22 mouse cellular contexts compared by ENCODE assay signal in genomic region chr9:77383951-77384350, GRCm38 (mm10). TPM values are rescaled to one million over a fixed set of nuclear protein-coding genes. Genes with fewer than 3 reads are reported as not detected.
DNase-seq lines count a peak whose midpoint lies in the region; ATAC-seq lines count a peak whose summit lies in the region.
"Had no signal": no experiment of that assay in that cellular context is flagged by ENCODE, and none has a peak within 500 bp of the region (broad histone marks: within the 10 kb centered on the region; RNA-seq: fewer than 3 reads in every experiment).

No protein-coding gene starts in this region.

- peak; percentile 11 for DNase-seq in adrenal gland, postnatal 10 days
- no peak for DNase-seq in adrenal gland, postnatal 4 days (ENCODE audit: low spot score in 2 of 2)
- peak; percentile 18 to 34 for DNase-seq in adrenal gland, postnatal 36 days
- DNase-seq in adrenal gland, adult 18-20 months (ENCODE audit: low spot score in 2 of 2), result no peak
- DNase-seq in midbrain, embryonic 11.5 days (ENCODE audit: low spot score, missing footprints), result peak; percentile 14
- DNase-seq: cerebellum, adult 11 months; cerebellum, adult 18-20 months; cerebellum, adult 8-10 months; cerebellum, adult 9-11 months; cerebellum, postnatal 14 days; cerebellum, postnatal 36 days; embryo, embryonic 11 days had no signal

- H3K9ac ChIP-seq in midbrain, embryonic 11.5 days (ENCODE audit: low read length), result no peak overlapping the region
- H3K9ac ChIP-seq in midbrain, embryonic 15.5 days, result no peak overlapping the region
- H3K9ac ChIP-seq: embryonic facial prominence, embryonic 13.5 days; embryonic facial prominence, embryonic 15.5 days; forebrain, embryonic 12.5 days had no signal

- H3K9me3 ChIP-seq in midbrain, embryonic 11.5 days (ENCODE audit: control insufficient read depth, low read length), result no peaks in the 10 kb centered on the region
- no peaks in the 10 kb centered on the region for H3K9me3 ChIP-seq in midbrain, embryonic 15.5 days
- H3K9me3 ChIP-seq: embryonic facial prominence, embryonic 13.5 days; embryonic facial prominence, embryonic 15.5 days; forebrain, embryonic 10.5 days; forebrain, embryonic 12.5 days had no signal

- no peak overlapping the region for H3K4me3 ChIP-seq in midbrain, embryonic 11.5 days (ENCODE audit: low read depth, low read length)
- H3K4me3 ChIP-seq in midbrain, embryonic 15.5 days, result no peak overlapping the region
- H3K4me3 ChIP-seq: embryonic facial prominence, embryonic 13.5 days; embryonic facial prominence, embryonic 15.5 days; erythroblast, embryonic 14.5 days; forebrain, embryonic 10.5 days; forebrain, embryonic 12.5 days had no signal

- WGBS in midbrain, embryonic 11.5 days, result 74% methylated on average over 4 of the region's 4 CpGs
- WGBS in midbrain, embryonic 15.5 days, result 80% methylated on average over 4 of the region's 4 CpGs

- H3K4me2 ChIP-seq in midbrain, embryonic 11.5 days, result no peak overlapping the region
- no peak overlapping the region for H3K4me2 ChIP-seq in midbrain, embryonic 15.5 days
- H3K4me2 ChIP-seq: embryonic facial prominence, embryonic 13.5 days; embryonic facial prominence, embryonic 15.5 days; forebrain, embryonic 12.5 days had no signal

- H3K27me3 ChIP-seq in midbrain, embryonic 11.5 days (ENCODE audit: control insufficient read depth, insufficient read depth, low read length), result no peaks in the 10 kb centered on the region
- H3K27me3 ChIP-seq in midbrain, embryonic 15.5 days (replicated peaks), result no peaks in the 10 kb centered on the region
- H3K27me3 ChIP-seq: embryonic facial prominence, embryonic 13.5 days; embryonic facial prominence, embryonic 15.5 days; forebrain, embryonic 12.5 days had no signal

- no peak for ATAC-seq in midbrain, embryonic 11.5 days (ENCODE audit: low FRiP score)
- no peak for ATAC-seq in midbrain, embryonic 15.5 days (replicated peaks)
- ATAC-seq: forebrain, embryonic 14.5 days; forebrain, embryonic 16.5 days had no signal

- H3K27ac ChIP-seq in midbrain, embryonic 11.5 days (ENCODE audit: low read depth, low read length), result no peak overlapping the region
- no peak overlapping the region for H3K27ac ChIP-seq in midbrain, embryonic 15.5 days
- H3K27ac ChIP-seq: embryonic facial prominence, embryonic 13.5 days; embryonic facial prominence, embryonic 15.5 days; forebrain, embryonic 10.5 days; forebrain, embryonic 12.5 days had no signal

- H3K4me1 ChIP-seq in midbrain, embryonic 11.5 days (ENCODE audit: control insufficient read depth, insufficient read depth, low read length), result no peaks in the 10 kb centered on the region
- H3K4me1 ChIP-seq in midbrain, embryonic 15.5 days, result no peaks in the 10 kb centered on the region
- H3K4me1 ChIP-seq: embryonic facial prominence, embryonic 15.5 days; forebrain, embryonic 10.5 days; forebrain, embryonic 12.5 days had no signal

- no peaks in the 10 kb centered on the region for H3K36me3 ChIP-seq in midbrain, embryonic 11.5 days (ENCODE audit: control insufficient read depth, insufficient read depth, low read length)
- no peaks in the 10 kb centered on the region for H3K36me3 ChIP-seq in midbrain, embryonic 15.5 days (replicated peaks)
- H3K36me3 ChIP-seq: embryonic facial prominence, embryonic 13.5 days; embryonic facial prominence, embryonic 15.5 days; forebrain, embryonic 10.5 days; forebrain, embryonic 12.5 days had no signal

RNA-seq across cellular contexts. Expression of gene Mlip, which starts 31.2 kb away (rescaled TPM):
- total RNA-seq in adrenal gland, postnatal 10 days (2021), result 10 to 100 TPM in 1 of 2 experiments, 1 to 10 TPM in 1; 2.7 to 12.7 TPM
- 1 to 10 TPM; 2.4 to 3.8 TPM for total RNA-seq in adrenal gland, postnatal 4 days (2021)
- total RNA-seq in adrenal gland, postnatal 36 days (2021), result 1 to 10 TPM in 1 of 2 experiments, under 1 TPM in 1; 0.63 to 1.6 TPM
- total RNA-seq in adrenal gland, adult 18-20 months (2021), result 1 to 10 TPM; 1.0 to 1.3 TPM
- 0.63 TPM in 1 of 2 replicates, not detected in the other for polyA plus RNA-seq in midbrain, embryonic 11.5 days (2014; fragmentation: Nextera tagmentation; extraction: Ambion mirVana)
- 0.56 and 1.4 TPM in 2 replicates for polyA plus RNA-seq in midbrain, embryonic 15.5 days (2015; fragmentation: Nextera tagmentation; extraction: Ambion mirVana)
- total RNA-seq: common myeloid progenitor, adult 5-6 weeks; ES-E14 had no signal
- polyA plus RNA-seq: forebrain, embryonic 10.5 days had no signal

Comparison
In these comparisons a context has a peak if more than half of its experiments do, and no peak if none do; other contexts are left out.
1. DNase-seq: peak in adrenal gland, postnatal 10 days (single experiment), adrenal gland, postnatal 36 days (2 of 2) and midbrain, embryonic 11.5 days (single experiment); none in adrenal gland, postnatal 4 days (0 of 2) and adrenal gland, adult 18-20 months (0 of 2).